Mouse (Mus musculus): Measurements from ENCODE around the gene Mpp6. TPM values are rescaled to one million over a fixed set of nuclear protein-coding genes. Genes with fewer than 3 reads are reported as not detected.

Mpp6 gene
- total RNA-seq (2021) = 100 to 1,000 TPM; 111 to 114 TPM

DNA sequence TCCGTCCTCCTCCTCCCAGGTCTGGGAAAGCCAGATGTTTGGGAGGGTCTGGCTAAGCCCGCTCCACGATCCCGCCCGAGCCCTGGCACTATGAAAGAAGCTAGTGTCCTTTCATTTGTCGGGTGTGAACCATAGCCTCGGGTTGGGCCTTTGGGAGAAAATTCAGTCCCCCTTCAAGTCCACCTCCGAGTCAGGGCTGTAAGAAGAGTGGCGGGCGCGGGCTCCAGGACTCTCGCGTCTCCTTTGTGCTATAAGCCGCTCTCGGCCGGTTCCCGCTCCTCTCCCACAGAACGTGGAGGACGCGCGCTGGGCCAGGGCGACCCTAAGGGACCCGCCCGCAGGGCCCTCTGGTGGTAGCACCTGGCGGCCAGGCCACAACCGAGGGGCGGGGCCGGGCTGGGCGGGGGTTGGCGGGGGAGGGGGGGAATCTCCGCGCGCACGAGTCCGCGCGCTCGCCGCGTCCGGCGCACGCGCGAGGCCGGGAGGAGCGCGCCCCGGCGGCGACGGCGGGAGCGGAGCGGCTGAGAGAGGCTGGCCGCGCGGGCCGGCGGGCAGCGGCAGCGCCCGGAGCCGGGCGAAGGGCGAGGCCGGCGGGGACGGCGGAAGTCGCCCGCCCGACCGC lies at the start of gene Mpp6:
Mpp6 (plus strand) TSS at position 485 of the 622 bp plus-strand sequence.
- DNase-seq = peak; percentile 69 to 72

GRCm38 (mm10) chr6:50066172-50066571 lies 43.9 kb upstream of the Mpp6 start:
- DNase-seq = no peak

GRCm38 (mm10) chr6:50068490-50068889 lies 41.6 kb upstream of the Mpp6 start:
- no peak for DNase-seq

- DNase-seq = no peak
Observed at GRCm38 (mm10) chr6:50075248-50075647, 34.8 kb upstream of the Mpp6 start.

DNA sequence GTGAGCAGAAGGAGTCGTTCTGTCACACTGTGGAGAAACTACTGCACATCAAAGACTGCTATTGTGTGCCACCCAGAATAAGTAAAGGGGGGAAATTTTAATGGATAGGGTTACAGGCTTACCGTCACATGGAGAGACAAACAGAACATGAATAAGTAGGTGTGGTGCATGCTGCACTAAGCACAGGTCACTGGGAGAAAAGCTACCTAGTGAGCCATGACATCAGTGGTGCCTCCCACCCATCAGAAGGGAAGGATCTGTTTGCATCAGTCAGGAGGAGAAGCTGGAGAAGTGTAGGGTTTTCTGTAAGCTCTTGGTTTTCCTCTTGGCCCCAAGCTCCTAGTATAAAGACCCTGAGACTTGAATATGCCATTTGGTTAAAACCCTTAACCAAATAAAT lies 33.6 kb upstream of the Mpp6 start:
- no peak for DNase-seq

- no peak for DNase-seq
Observed at GRCm38 (mm10) chr6:50080431-50080830, 29.6 kb upstream of the Mpp6 start.

GRCm38 (mm10) chr6:50085206-50085605 lies 24.8 kb upstream of the Mpp6 start:
- DNase-seq = no peak

- DNase-seq = no peak
Observed at GRCm38 (mm10) chr6:50089333-50089732, 20.7 kb upstream of the Mpp6 start.

- DNase-seq = no peak
Observed at GRCm38 (mm10) chr6:50090221-50090620, 19.8 kb upstream of the Mpp6 start.

DNA sequence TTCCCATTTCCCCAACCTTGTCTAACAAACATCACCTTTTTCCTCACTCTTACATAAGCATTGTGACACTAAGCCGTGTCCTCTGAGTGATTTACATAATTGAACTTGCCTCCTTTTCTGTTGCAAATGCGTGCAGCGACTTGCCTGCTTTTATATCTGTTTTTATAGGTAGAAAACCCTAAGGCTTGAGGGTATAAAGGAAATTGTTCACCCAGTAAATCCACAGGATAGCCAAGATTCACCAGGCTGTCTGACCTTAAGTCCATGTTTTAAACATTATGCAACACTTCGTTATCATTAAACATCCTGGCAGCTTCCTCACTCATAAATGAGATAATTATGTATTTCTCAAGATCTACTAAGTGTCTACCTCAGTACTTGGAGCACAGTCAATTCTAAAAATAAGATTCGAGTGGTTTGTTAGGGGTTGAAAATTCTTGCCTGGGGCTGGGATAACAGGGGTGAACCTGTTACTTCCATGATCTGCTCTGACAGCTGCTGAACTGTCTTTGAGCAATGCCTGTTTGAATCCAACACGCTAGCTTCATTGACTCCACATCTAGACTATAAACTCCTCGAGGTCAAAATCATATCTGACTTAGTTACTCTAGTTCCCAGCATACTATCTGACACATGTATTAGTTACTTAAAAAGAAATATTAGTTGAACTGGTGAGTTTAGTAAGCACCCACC lies 18.4 kb upstream of the Mpp6 start:
- DNase-seq = no peak

GRCm38 (mm10) chr6:50109201-50109756 lies 762 bp upstream of the Mpp6 start:
- no peak for DNase-seq

DNA sequence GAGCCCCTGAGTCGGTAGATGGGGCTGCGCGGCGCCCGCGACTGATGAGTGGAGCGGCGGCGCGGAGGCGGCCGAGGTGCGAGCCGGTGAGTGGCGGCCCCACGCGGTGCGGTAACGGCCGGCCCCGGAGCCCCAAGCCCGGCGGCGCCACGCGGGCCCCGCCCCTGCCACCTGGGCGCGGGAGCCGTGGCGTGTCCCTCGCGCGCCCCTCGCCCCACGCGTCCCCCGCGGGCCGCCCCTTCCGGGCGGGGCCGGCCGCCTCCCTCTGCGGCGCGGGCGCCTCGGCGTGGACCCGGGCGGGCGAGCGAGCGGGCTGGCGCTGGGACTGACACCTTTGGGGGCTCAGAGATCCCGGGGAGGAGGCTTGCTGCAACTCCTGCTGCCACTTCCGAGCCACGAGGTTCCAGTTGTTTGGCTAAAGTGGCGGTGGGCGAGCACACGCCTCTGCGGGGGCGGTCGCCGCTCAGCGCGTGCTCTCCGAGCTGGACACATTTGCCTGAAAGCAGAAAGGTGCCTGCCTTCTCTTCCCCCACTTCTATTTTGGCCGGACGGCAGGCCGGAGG lies 419 bp downstream of the Mpp6 start:
- peak; percentile 29 to 52 for DNase-seq

- no peak for DNase-seq
Observed at GRCm38 (mm10) chr6:50111111-50111655, 1.1 kb downstream of the Mpp6 start.

- peak; percentile 88 to 91 for DNase-seq
Observed at GRCm38 (mm10) chr6:50112775-50113174, 2.7 kb downstream of the Mpp6 start.

DNA sequence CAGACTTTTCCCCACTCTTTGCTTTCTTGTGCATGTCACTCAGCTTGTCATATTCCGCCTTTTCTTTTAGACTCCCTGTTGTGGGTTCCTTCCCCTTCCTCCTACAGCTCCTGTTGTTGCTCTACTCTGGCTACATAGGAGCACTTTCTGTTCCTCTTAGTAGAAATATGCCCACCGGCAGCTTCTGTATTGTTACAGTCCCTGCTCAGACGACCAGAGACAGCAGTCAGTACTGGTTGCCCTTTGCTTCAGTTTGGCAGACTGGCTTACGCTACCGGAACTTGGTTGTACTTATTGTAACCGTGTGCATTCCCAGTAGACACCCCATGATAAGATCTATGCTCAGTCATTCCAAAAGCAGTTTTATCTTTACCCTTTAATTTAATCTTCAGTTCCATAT lies 4.2 kb downstream of the Mpp6 start:
- DNase-seq = no peak

GRCm38 (mm10) chr6:50120931-50121330 lies 10.9 kb downstream of the Mpp6 start:
- no peak for DNase-seq

GRCm38 (mm10) chr6:50122835-50123234 lies 12.8 kb downstream of the Mpp6 start:
- DNase-seq = no peak

- DNase-seq = no peak
Observed at GRCm38 (mm10) chr6:50124197-50124596, 14.2 kb downstream of the Mpp6 start.

- no peak for DNase-seq
Observed at GRCm38 (mm10) chr6:50126331-50126730, 16.3 kb downstream of the Mpp6 start.

GRCm38 (mm10) chr6:50127536-50127935 lies 17.5 kb downstream of the Mpp6 start:
- no peak for DNase-seq

- DNase-seq = no peak
Observed at GRCm38 (mm10) chr6:50137651-50138050, 27.6 kb downstream of the Mpp6 start.

GRCm38 (mm10) chr6:50139526-50139925 lies 29.5 kb downstream of the Mpp6 start:
- no peak for DNase-seq

- DNase-seq = no peak
Observed at GRCm38 (mm10) chr6:50146158-50146557, 36.1 kb downstream of the Mpp6 start.

All from layer of hippocampus, postnatal 36 days (tissue).